Mouse (Mus musculus) left cerebral cortex, adult 2 months (tissue): Measurements from ENCODE around the gene Neurl1a. TPM values are rescaled to one million over a fixed set of nuclear protein-coding genes. Genes with fewer than 3 reads are reported as not detected.

Source experiments
- DNase-seq, 2 experiments: peaks; one replicate each; pipeline ENCODE4 v3.0.0; 2021 to 2022; ENCODE audit warnings: low spot score in 2 of 2, mixed read lengths in 1 of 2; ENCODE audit errors: extremely low spot score in 1 of 2
- H3K27ac ChIP-seq: fragments of 200-600 bp; 2 replicates; pipeline ENCODE4 v1.8.1; 2022
- H3K4me3 ChIP-seq: fragments of 200-600 bp; 2 replicates; pipeline ENCODE4 v1.8.1; 2022
- CTCF ChIP-seq: fragments of 200-600 bp; IDR thresholded peaks from 2 replicates; pipeline ENCODE4 v1.8.1; 2022; ENCODE audit warnings: antibody characterized with exemption, mild to moderate bottlenecking, moderate library complexity
- intact Hi-C: fragments of 180-260 bp; cut with DNase I; formaldehyde crosslinking; loops from one replicate; pipeline ENCODE4 v1.15.1; 2025
- microRNA-seq, 2 experiments: library from miRNA; unstranded; fragments of <30 nt; microRNA quantifications; one replicate each; pipeline ENCODE4 v1.2.0; 2021
- total RNA-seq, 2 experiments: library from RNA; stranded (reverse); gene quantifications; 2 replicates each; pipeline ENCODE4 v1.2.3; 2021

The Neurl1a gene
- total RNA-seq, 2 experiments from 2014 or later: 178 to 194 TPM

DNA sequence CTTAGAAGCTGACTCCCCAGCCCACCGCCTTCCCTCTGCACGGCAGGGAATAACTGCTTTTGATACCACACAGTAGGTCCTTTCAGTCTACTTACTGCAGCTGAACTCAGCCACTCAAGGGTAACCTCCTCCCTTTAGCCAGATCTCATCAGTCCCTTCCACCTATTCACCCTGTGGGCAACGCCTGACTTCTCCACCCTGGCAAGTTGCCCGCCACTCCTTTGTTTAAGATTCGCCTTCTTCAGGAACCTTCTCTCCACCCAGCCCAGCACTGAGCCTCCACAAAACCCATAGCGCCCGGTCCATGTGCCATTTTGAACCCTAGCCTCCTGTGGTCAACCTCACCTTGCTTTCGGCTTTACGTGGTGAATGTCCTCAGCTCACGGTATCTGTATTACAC is 124.5 kb downstream of the Neurl1a start:
- intact Hi-C loops: no loop called here
- TF ChIP-seq CTCF: no peak

DNA sequence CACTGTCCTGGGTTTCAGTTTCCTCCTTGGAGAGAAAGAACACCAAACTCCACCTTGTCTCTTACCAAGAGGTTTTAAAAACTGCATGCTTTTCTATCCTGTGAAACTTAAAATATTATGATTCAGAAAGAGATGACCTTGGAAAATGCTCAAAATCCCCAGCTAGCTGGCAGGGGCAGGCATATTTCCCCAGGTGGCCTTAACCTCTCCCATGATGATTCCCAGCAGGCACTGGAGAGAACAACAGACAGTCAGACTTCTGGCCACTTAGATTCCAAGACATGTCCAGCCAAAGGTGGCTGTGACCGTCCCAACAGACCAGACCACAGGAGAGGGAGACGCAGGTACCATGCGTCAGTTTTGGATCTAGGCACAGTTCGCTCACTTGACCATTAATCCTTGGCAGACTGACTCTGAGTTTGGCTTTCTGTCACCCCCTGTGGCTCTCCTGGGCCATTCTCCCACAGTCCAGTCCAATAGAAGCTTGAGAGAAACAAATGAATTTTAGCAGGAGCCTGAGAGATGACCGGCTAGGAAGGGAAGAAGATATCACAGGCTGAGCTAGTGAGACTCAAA is 125.6 kb downstream of the Neurl1a start:
- intact Hi-C loops: no loop called here
- Histone ChIP-seq H3K4me3 (no peak overlapping the region), H3K27ac (no peak overlapping the region)
- DNase-seq: no peak
- no peak for TF ChIP-seq CTCF

More for the DNA sequence above, 124.5 kb downstream of the Neurl1a start:
- Histone ChIP-seq H3K27ac (no peak overlapping the region), H3K4me3 (no peak overlapping the region)
- no peak for DNase-seq

DNA sequence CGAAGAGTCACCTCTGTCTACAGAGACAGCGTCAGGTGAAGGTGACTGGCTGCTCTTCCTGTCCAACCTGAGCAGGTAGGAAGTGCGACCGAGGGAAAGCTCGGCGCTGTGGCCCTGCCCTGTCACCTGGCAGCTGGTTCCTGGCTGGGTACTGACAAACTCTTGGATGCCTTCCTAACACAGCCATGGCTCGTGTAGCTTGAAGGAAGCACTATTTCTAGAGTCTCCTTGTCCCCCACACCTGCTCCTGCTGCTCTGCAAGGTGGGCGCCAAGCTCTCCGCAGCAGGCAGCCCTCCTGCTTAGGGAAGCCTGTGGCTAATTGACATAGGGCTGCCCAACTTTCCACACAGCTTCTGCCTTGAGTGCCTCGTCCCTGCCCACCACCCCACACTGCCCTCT is 126.8 kb downstream of the Neurl1a start:
- intact Hi-C loops: no loop called here
- TF ChIP-seq CTCF: no peak
- no peak overlapping the region for H3K27ac ChIP-seq
- DNase-seq: no peak
- no peak overlapping the region for H3K4me3 ChIP-seq

DNA sequence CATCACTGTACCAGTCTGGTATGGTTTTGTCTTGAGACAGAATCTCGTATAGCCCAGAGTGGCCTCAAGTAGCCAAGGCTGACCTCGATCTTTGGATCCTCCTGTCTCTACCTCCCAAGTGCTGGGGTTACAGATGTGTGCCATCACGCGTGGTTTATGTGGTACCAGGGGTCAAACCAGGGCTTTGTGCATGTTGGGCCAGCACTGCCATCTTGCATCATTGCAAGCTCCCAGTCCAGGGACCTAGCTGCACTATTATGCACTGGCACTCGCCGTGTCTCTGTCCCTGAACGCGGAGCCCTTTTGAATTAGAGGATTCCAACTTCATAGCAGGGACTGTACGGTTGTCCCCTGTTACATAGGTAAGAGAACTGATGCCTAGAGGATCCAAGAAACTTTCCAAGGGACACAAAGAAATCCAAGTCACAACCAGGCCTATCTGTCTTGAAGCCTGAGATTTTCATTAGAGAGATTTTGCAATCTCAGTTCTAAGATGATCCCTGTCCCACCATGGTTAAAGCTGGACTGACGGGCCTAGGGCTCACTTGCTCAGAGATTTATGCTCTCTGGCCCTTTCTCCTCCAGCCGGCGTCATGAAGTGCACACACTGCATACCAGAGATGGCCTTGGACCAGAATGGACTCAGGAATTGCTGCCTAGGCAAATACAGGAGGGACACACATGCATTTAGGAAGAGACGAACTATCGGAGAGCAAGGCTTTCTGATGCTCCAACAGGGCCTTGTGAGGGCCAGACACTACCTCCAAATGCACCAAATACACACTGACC is 127.7 kb downstream of the Neurl1a start:
- H3K4me3 ChIP-seq: no peak overlapping the region
- DNase-seq: no peak
- TF ChIP-seq CTCF: no peak
- intact Hi-C loops: no loop called here
- H3K27ac ChIP-seq: no peak overlapping the region

DNA sequence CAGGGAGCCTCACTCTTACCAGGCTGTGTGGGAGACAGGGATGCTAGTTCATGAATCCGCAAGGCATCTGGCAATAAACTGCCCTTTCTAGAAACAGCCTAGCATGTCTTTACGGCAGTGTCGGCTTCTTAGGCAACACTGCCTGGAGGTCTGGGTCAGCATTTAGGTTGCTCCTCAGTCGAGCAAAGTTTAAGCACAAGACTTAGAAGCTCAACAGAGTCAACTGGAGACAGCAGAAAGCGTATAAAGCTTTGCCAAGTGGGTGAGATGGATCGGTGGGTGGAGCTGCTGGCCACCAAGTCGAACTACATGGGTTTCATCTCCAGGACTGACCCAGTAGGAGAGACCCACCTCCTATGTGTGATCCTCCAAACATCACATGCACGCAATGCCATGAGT is 128.3 kb downstream of the Neurl1a start:
- H3K4me3 ChIP-seq: no peak overlapping the region
- no peak for TF ChIP-seq CTCF
- no peak for DNase-seq
- no peak overlapping the region for H3K27ac ChIP-seq
- intact Hi-C loops: no loop called here

Small RNA genes within 50 kb of the gene (microRNA-seq; reads per million reads assigned to microRNA genes)
- 0.49 to 1.4 reads per million in 2 experiments for gene Mir6995

Other genes starting within 250 kb of the Neurl1a start
- 100 to 1,000 TPM; 219 to 227 TPM for gene Ina, start 164.1 kb upstream of the Neurl1a start, total RNA-seq
- 10 to 100 TPM; 73.7 to 82.1 TPM for gene Nt5c2, start 163.7 kb upstream of the Neurl1a start, total RNA-seq
- gene Pcgf6, start 127.9 kb upstream of the Neurl1a start, total RNA-seq: 10 to 100 TPM; 20.0 to 20.1 TPM
- 1 to 10 TPM; 6.7 to 7.1 TPM for gene Taf5, start 111.1 kb upstream of the Neurl1a start, total RNA-seq
- gene Usmg5, start 88.2 kb upstream of the Neurl1a start, total RNA-seq: 100 to 1,000 TPM; 682 to 687 TPM
- gene Pdcd11, start 88.1 kb upstream of the Neurl1a start, total RNA-seq: 10 to 100 TPM; 15.6 to 16.4 TPM
- 1 to 10 TPM; 8.1 to 8.2 TPM for gene Calhm2, start 40.5 kb upstream of the Neurl1a start, total RNA-seq
- not detected for gene Calhm1, start 34.6 kb upstream of the Neurl1a start, total RNA-seq
- gene Calhm3, start 21.1 kb upstream of the Neurl1a start, total RNA-seq: not detected